Mouse (Mus musculus) embryonic stem cell, embryonic (primary cell): Measurements from ENCODE around the gene Olfr825.
"Not testable (repeated sequence)": the region's sequence is repeated elsewhere in the genome, so short reads cannot be mapped to it uniquely, and the experiment has no call there.

ENCODE experiments used
- CTCF ChIA-PET, 4 experiments: fragments of 300-600 bp in 2 of 4; fragments of 350-600 bp in 2 of 4; sonication (Branson Sonifier 250); formaldehyde crosslinking; loops; one replicate each; lab custom pipeline; 2022; ENCODE audit warnings: inconsistent platforms in 2 of 4; lab: Charles Lee
- POLR2A ChIA-PET, 4 experiments: fragments of 300-600 bp in 2 of 4; fragments of 350-600 bp in 2 of 4; sonication (Branson Sonifier 250); formaldehyde crosslinking; loops; one replicate each; lab custom pipeline; 2022; ENCODE audit warnings: antibody characterized with exemption in 4 of 4, inconsistent platforms in 1 of 4; lab: Charles Lee

The Olfr825 gene

DNA sequence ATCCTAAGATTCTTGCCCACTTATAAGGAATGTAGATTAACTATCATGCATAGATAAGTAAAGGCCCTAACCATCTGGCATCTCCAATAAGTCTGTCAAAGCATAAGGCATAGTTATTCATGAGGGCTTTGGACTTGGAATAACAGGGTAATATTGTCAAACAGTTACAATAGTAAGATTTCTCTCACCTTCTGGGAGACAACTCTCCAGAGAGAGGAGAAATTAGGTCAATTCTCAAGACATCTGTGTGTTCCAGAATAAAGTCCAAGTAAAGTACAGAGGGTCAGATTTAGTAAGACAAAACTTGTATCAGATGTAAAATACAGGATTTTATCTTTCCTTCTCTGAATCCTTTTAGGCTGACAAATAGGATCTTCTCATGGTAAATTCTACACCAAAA is at the start of gene Olfr825:
Gene Olfr825 (minus strand): TSS at position 101 of the 400 bp plus-strand sequence.
- ChIA-PET POLR2A (no interaction called here), CTCF (interaction anchor here in 1 of 4 experiments (0.6 kb wide), 1 partner anchor 1393 kb away, joined by 9 read pairs; no protein-coding TSS in a partner anchor)

DNA sequence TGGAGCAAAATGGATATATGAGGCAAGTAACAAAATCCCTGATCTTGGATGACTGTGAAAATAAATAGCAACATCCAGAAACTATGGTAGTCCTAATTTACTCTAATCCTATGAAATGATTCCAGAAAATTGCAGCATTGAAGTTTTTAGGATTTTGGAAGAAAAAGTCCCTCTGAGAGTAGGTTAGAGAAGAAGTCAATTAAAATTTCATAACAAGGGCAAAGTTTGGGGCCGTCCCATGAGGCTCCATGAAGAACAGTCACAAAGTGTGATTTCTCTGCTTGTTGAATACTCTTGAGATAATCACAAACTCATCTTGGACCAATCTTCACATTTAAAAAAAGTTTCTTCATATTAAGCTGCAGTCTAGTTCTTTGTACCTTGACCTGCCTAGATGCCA is 47.7 kb upstream of the Olfr825 start, which contains the start of gene Olfr827:
Gene Olfr827 (minus strand): TSS at position 101 of the 400 bp plus-strand sequence.
- POLR2A ChIA-PET: no interaction called here

DNA sequence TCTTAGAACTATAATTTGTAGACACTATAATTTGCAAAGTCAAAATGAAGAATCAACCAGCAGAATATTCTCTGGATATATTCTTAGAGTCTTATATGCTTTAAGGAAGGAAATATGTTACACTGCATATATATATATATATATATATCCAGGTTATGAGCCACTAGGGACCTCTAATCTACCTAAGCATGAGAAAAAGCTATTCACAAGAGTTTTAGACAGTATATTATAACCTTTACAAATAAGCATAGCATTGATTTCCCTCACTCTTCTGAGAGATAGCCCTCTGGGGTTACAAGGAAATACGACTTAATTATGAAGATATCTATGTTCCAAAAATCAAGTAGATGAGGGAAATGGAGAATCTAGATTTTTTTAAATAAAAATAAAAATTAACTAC is 17.5 kb upstream of the Olfr825 start, which contains the start of gene Olfr826:
Gene Olfr826 (minus strand): TSS at position 101 of the 400 bp plus-strand sequence.
- ChIA-PET POLR2A (no interaction called here), CTCF (no interaction called here)

More for the DNA sequence above, 47.7 kb upstream of the Olfr825 start, which contains the start of gene Olfr827:
- CTCF ChIA-PET: no interaction called here

DNA sequence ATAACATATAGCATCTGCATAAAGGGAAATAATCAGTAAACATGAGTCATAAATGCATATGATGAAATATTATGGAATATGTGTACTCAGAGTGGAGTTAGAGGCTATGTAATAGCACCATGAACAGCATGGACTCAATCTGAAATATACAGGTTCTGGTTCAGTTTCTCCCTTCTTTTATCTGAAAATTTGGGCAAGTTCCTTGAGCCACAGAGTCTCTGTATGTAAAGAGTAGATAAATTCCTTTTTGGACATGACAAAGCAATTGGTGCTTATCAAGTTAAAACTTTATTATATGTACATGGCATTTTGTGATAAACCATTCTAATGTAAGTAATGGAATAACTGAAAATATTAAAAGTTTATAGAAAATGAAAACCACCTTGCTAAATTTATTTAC is 1.4 kb downstream of the Olfr825 start:
- ChIA-PET CTCF (no interaction called here), POLR2A (no interaction called here)

DNA sequence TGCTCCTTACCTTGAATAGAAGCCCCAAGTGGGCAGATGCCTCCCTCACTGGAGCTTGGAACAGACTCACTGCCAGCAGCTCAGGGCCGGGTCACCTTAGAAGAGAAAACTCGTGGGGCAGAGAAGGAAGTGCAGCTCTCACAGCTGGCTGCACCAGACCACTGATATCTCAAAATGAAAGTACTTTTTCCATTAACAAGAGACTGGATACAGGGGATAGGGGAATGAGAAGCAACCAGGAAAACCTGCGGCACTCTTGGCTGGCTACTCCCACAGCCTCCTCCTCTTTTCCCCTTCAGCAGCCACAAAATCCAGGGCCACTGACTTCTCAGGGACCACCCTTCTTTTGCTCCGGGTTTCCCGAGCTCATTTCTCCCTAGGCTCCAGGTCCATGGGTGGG is 22.4 kb downstream of the Olfr825 start:
- CTCF ChIA-PET: no interaction called here
- POLR2A ChIA-PET: no interaction called here

DNA sequence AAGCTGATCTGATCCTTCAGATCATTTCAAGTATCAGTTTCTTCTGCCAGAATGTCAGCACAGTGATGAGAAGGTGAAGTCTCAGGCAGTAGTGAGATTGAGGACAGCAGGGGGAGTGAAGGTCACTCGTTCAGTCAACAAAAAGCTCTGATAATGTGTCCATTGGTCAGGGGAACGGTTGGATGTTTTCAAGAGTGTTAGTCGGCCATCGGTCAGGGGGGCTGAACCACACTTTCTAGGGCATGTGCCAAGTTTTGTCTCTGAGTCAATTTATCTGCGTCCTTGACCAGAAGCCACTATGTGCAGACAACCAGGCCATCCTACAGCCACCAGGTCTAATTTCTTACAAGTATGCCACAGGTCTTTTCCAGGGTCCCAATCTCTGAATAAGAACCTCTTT is 24.1 kb downstream of the Olfr825 start:
- POLR2A ChIA-PET: not testable (repeated sequence)

DNA sequence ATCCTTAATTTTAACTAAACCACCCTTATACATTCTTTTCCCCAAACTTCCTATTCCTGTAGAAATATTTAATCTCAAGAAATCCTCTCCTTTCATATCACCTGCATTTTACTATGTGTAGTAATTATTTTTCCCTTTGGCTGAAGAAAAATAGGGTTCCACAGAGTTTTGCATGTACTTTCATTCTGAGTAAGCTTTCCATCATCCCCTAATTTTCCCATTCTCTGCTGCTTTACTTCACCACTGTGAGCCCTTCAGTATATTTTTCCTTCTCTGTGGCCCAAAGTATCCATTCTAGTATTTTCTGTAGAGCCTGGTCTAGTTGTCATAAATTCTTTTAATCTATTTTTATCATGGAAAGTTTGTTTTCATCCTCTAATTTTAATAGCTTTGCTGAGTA is 31.8 kb downstream of the Olfr825 start:
- CTCF ChIA-PET: no interaction called here
- POLR2A ChIA-PET: interaction anchor here in 1 of 4 experiments (0.6 kb wide), 1 partner anchor 22 kb away, joined by 4 read pairs; no protein-coding TSS in a partner anchor

More for the DNA sequence above, 24.1 kb downstream of the Olfr825 start:
- CTCF ChIA-PET: not testable (repeated sequence)

DNA sequence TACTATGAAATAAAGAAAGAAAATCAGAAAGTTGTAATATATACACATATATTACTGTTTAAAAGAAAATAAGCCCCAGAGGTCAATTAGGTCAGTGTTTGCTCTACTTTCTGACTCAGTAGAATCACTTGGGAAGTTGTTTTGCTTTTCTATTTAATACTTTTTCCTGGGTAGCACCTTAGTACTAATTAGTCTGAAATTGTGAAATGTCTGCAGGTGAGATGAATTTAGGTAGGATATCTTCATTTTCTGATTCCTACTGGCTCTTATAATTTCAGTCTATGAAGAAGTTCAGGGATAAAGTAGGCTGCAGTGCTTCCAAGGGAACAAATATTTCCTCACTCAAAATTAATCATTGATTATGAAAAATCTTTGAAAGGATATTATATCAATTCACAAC is 36.7 kb downstream of the Olfr825 start, which contains the start of gene Olfr824:
Gene Olfr824 (minus strand): TSS at position 101 of the 400 bp plus-strand sequence.
- POLR2A ChIA-PET, CTCF ChIA-PET: not testable (repeated sequence)

DNA sequence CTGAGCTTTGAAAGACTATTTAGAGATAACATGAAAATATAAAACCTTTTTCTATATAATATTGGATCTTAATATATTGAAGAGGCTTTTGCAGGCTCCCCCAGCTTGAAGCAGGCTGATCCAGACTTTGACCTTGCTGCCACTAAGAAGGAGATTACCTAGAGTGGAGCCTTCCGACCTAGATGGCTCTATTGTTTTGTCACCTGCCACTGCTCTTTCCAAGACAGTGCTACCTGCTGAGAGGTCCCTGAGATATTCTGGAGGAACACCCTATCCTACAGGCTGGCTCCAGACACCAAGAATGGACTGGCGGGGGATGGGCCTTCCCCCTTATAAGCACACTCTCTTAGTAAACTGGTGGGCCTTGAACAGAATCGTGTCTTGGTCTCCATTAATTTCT is 50.5 kb downstream of the Olfr825 start:
- CTCF ChIA-PET, POLR2A ChIA-PET: not testable (repeated sequence)

DNA sequence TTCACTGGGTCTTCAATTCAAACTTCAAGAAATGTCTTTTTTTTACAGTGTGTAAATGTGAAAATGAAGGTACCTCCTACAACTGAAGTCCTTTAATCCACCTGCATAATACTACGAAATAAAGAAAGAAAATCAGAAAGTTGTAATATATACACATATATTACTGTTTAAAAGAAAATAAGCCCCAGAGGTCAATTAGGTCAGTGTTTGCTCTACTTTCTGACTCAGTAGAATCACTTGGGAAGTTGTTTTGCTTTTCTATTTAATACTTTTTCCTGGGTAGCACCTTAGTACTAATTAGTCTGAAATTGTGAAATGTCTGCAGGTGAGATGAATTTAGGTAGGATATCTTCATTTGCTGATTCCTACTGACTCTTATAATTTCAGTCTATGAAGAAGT is 51.3 kb downstream of the Olfr825 start, which contains the start of gene Olfr823:
Gene Olfr823 (minus strand): TSS at position 101 of the 400 bp plus-strand sequence.
- POLR2A ChIA-PET, CTCF ChIA-PET: not testable (repeated sequence)
